Mouse (Mus musculus): ENCODE measurements around the gene Cant1.

- TF ChIP-seq TAL1 (IDR thresholded peaks at IDR 0.05; ENCODE audit: low read length) = no peak
- TF ChIP-seq GATA1 (IDR thresholded peaks at IDR 0.05; ENCODE audit: low read length) = no peak
Observed at GRCm38 (mm10) chr11:118403951-118404899, 14.7 kb downstream of the Cant1 start.
